ENCODE assay signal across 8 mouse cellular contexts in the genomic region with DNA sequence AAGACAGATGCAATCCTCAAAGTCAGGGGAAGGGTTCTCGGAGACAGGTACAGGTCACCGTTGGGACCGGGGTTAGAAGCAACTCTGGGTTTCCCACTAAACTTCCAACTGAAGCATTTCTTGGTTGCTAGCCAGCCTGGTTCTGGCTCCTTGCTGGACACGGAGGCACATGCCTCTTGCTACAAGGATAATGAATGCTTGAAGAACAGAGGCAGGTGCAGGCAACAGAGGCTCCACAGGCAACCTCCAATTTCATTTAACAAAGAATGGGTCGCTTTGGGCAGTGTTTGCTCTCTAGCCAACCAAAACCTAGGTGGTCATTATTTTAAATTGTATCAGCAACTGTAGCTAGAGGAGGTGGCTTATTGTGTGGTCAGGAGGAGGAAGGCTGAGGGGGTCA. TPM values are rescaled to one million over a fixed set of nuclear protein-coding genes. Genes with fewer than 3 reads are reported as not detected.
DNase-seq lines count a peak whose midpoint lies in the region; ATAC-seq and TF ChIP-seq lines count a peak whose summit lies in the region.

No protein-coding gene starts in this region.

- no peak for TF ChIP-seq CTCF in liver, adult 2 months (IDR thresholded peaks at IDR 0.05; ENCODE audit: low read depth, low read length)

- H3K4me2 ChIP-seq in embryonic facial prominence, embryonic 15.5 days (replicated peaks) = peak overlapping the region; percentile 90
- H3K4me2 ChIP-seq in kidney, embryonic 14.5 days (replicated peaks; ENCODE audit: low read depth, low read length) = peak overlapping the region; percentile 95
- peak overlapping the region; percentile 91 for H3K4me2 ChIP-seq in neural tube, embryonic 12.5 days (replicated peaks)

- ATAC-seq in embryonic facial prominence, embryonic 15.5 days (ENCODE audit: insufficient number of reproducible peaks, low FRiP score, low TSS enrichment, low read depth) = no peak
- ATAC-seq in kidney, embryonic 14.5 days (ENCODE audit: low FRiP score, low TSS enrichment) = no peak
- ATAC-seq in neural tube, embryonic 12.5 days (ENCODE audit: low FRiP score, low read depth) = no peak

- no peak overlapping the region for H3K27ac ChIP-seq in liver, adult 2 months (replicated peaks; ENCODE audit: insufficient read depth, low read depth, low read length)
- H3K27ac ChIP-seq in embryonic facial prominence, embryonic 15.5 days (replicated peaks) = no peak overlapping the region
- H3K27ac ChIP-seq in kidney, embryonic 14.5 days (ENCODE audit: low read depth, low read length) = no peak overlapping the region
- no peak overlapping the region for H3K27ac ChIP-seq in neural tube, embryonic 12.5 days

- WGBS in liver, adult 2 months = 61% methylated on average over 5 of the region's 5 CpGs
- WGBS in embryonic facial prominence, embryonic 15.5 days = 49% methylated on average over 5 of the region's 5 CpGs
- WGBS in kidney, embryonic 14.5 days = 53% methylated on average over 5 of the region's 5 CpGs
- WGBS in neural tube, embryonic 12.5 days = 57% methylated on average over 5 of the region's 5 CpGs

- no peaks in the 10 kb centered on the region for H3K27me3 ChIP-seq in liver, adult 2 months (ENCODE audit: control insufficient read depth, insufficient read depth, low read length)
- peaks cover 10% of the 10 kb centered on the region for H3K27me3 ChIP-seq in embryonic facial prominence, embryonic 15.5 days
- peaks cover 13% of the 10 kb centered on the region for H3K27me3 ChIP-seq in kidney, embryonic 14.5 days (ENCODE audit: control insufficient read depth, insufficient read depth, low read length)
- peaks cover 26% of the 10 kb centered on the region for H3K27me3 ChIP-seq in neural tube, embryonic 12.5 days (replicated peaks)

- no peak for DNase-seq in liver, adult 2 months (ENCODE audit: extremely low read depth, low read depth, low spot score)
- DNase-seq in liver = no peak
- no peak for DNase-seq in thymus, postnatal 10 days (ENCODE audit: low spot score in 2 of 2)
- DNase-seq in cerebellum, adult 9-10 months = no peak
- no peak for DNase-seq in frontal cortex, adult 2 months (ENCODE audit: extremely low spot score in 1 of 2, low spot score in 1 of 2)

- H3K79me2 ChIP-seq in liver, adult 2 months (ENCODE audit: control insufficient read depth, insufficient read depth, low read length) = peaks cover 6% of the 10 kb centered on the region; the same call in 1 of the 2 replicates

- H3K4me3 ChIP-seq in liver, adult 2 months (ENCODE audit: insufficient read depth, low read depth, low read length) = peak overlapping the region; percentile 76
- H3K4me3 ChIP-seq in embryonic facial prominence, embryonic 15.5 days (replicated peaks) = peak overlapping the region; percentile 77
- peak overlapping the region; percentile 65; the same call in 1 of the 2 replicates for H3K4me3 ChIP-seq in kidney, embryonic 14.5 days (ENCODE audit: low read length)
- no peak overlapping the region for H3K4me3 ChIP-seq in neural tube, embryonic 12.5 days

- peak overlapping the region; percentile 80 for H3K9ac ChIP-seq in liver, adult 2 months (ENCODE audit: low read depth, low read length)
- no peak overlapping the region for H3K9ac ChIP-seq in embryonic facial prominence, embryonic 15.5 days
- H3K9ac ChIP-seq in kidney, embryonic 14.5 days (ENCODE audit: low read depth, low read length) = 0 out of 2 replicates have a peak overlapping the region, but pooled peaks have one; percentile 43
- H3K9ac ChIP-seq in neural tube, embryonic 12.5 days = no peak overlapping the region

- peaks cover 5% of the 10 kb centered on the region; the same call in 1 of the 2 replicates for H3K4me1 ChIP-seq in liver, adult 2 months (ENCODE audit: control insufficient read depth, insufficient read depth, low read length)
- H3K4me1 ChIP-seq in embryonic facial prominence, embryonic 15.5 days = peaks cover 15% of the 10 kb centered on the region
- 0 out of 2 replicates have a peak, but pooled peaks cover 3% of the 10 kb centered on the region for H3K4me1 ChIP-seq in kidney, embryonic 14.5 days (ENCODE audit: control insufficient read depth, insufficient read depth, low read length)
- H3K4me1 ChIP-seq in neural tube, embryonic 12.5 days = peaks cover 11% of the 10 kb centered on the region

- no peak for TF ChIP-seq POLR2A in liver, adult 2 months (IDR thresholded peaks at IDR 0.05; ENCODE audit: extremely low read depth, insufficient read depth, low read length)

- H3K9me3 ChIP-seq in embryonic facial prominence, embryonic 15.5 days (replicated peaks) = no peaks in the 10 kb centered on the region
- H3K9me3 ChIP-seq in kidney, embryonic 14.5 days (ENCODE audit: control insufficient read depth, low read length) = no peaks in the 10 kb centered on the region
- no peaks in the 10 kb centered on the region for H3K9me3 ChIP-seq in neural tube, embryonic 12.5 days

- no peaks in the 10 kb centered on the region for H3K36me3 ChIP-seq in liver, adult 2 months (ENCODE audit: control insufficient read depth, insufficient read depth, low read length)
- H3K36me3 ChIP-seq in embryonic facial prominence, embryonic 15.5 days = no peaks in the 10 kb centered on the region
- H3K36me3 ChIP-seq in kidney, embryonic 14.5 days (ENCODE audit: control insufficient read depth, insufficient read depth, low read length) = no peaks in the 10 kb centered on the region
- H3K36me3 ChIP-seq in neural tube, embryonic 12.5 days = no peaks in the 10 kb centered on the region

RNA-seq across cellular contexts. Expression of a gene that starts 0.6 kb away (rescaled TPM):
- 49.1 and 57.6 TPM in 2 replicates for total RNA-seq in liver, adult 2 months (2014; rRNA removed)
- 31.2 and 31.7 TPM in 2 replicates for polyA plus RNA-seq in liver, adult 2 months (2012; rRNA removed)
- 50.0 and 50.7 TPM in 2 replicates for polyA plus RNA-seq in embryonic facial prominence, embryonic 15.5 days (2015; fragmentation: Nextera tagmentation; extraction: Ambion mirVana)
- 28.1 and 34.7 TPM in 2 replicates for polyA plus RNA-seq in kidney, embryonic 14.5 days (2014; fragmentation: Nextera tagmentation; extraction: Ambion mirVana)
- 6.8 and 7.4 TPM in 2 replicates for polyA plus RNA-seq in neural tube, embryonic 12.5 days (2016; fragmentation: Nextera tagmentation; extraction: Ambion mirVana)
- polyA plus RNA-seq in frontal cortex, adult 2 months (2012; rRNA removed) = 4.1 and 5.5 TPM in 2 replicates

RNA-seq across cellular contexts. Expression of a gene that starts 55.4 kb away (rescaled TPM):
- total RNA-seq in liver, adult 2 months (2014; rRNA removed) = 2.6 and 5.8 TPM in 2 replicates
- 5.2 and 7.2 TPM in 2 replicates for polyA plus RNA-seq in liver, adult 2 months (2012; rRNA removed)
- 15.2 and 16.7 TPM in 2 replicates for polyA plus RNA-seq in embryonic facial prominence, embryonic 15.5 days (2015; fragmentation: Nextera tagmentation; extraction: Ambion mirVana)
- polyA plus RNA-seq in kidney, embryonic 14.5 days (2014; fragmentation: Nextera tagmentation; extraction: Ambion mirVana) = 11.2 and 18.2 TPM in 2 replicates
- polyA plus RNA-seq in neural tube, embryonic 12.5 days (2016; fragmentation: Nextera tagmentation; extraction: Ambion mirVana) = 30.3 and 34.6 TPM in 2 replicates
- polyA plus RNA-seq in frontal cortex, adult 2 months (2012; rRNA removed) = 115 and 139 TPM in 2 replicates

Comparison
In these comparisons a context has a peak if more than half of its experiments do, and no peak if none do; other contexts are left out.
1. H3K9ac ChIP-seq: peak in liver, adult 2 months (single experiment) and kidney, embryonic 14.5 days (single experiment); none in embryonic facial prominence, embryonic 15.5 days (single experiment) and neural tube, embryonic 12.5 days (single experiment).
2. Peak in every context shown above with its lines, with median percentiles within 50 percentile points of each other: H3K4me2 ChIP-seq.